Mouse (Mus musculus) C2C12 (cell line): Measurements from ENCODE around the gene Gclm.

Experiments
- CEBPB ChIP-seq: IDR thresholded peaks from one replicate; pipeline ENCODE4 v1.6.1; 2011; ENCODE audit warnings: low read depth, mild to moderate bottlenecking, control low read depth, moderate library complexity
- CTCF ChIP-seq: IDR thresholded peaks from one replicate; pipeline ENCODE4 v1.5.1; 2011; ENCODE audit not compliant: control insufficient read depth, insufficient read depth, insufficient read length
- MAX ChIP-seq: IDR thresholded peaks from one replicate; pipeline ENCODE4 v1.6.1; 2011; ENCODE audit warnings: mild to moderate bottlenecking, control low read depth
- MYOD1 ChIP-seq: IDR thresholded peaks from one replicate; pipeline ENCODE4 v1.6.1; 2011; ENCODE audit warnings: low read depth; ENCODE audit not compliant: control insufficient read depth, insufficient read length
- MYOG ChIP-seq: IDR thresholded peaks from one replicate; pipeline ENCODE4 v1.6.1; 2011; ENCODE audit not compliant: control insufficient read depth, insufficient read length; ENCODE audit errors: extremely low read depth
- USF1 ChIP-seq: IDR thresholded peaks from one replicate; pipeline ENCODE4 v1.6.1; 2011; ENCODE audit warnings: low read depth, mild to moderate bottlenecking, control low read depth, moderate library complexity

- TF ChIP-seq CTCF (no peak), USF1 (no peak), MAX (no peak), CEBPB (no peak), MYOG (no peak), MYOD1 (no peak)
These were observed 41.8 kb downstream of the Gclm start for GRCm38 (mm10) chr3:122287195-122287594.
